Mouse (Mus musculus) MEL (cell line): ENCODE data around the gene Sds. TPM values are rescaled to one million over a fixed set of nuclear protein-coding genes. Genes with fewer than 3 reads are reported as not detected.

Experiments used
- DNase-seq: peaks from one replicate; pipeline ENCODE4 v3.0.0; 2011; ENCODE audit warnings: low read depth, low spot score
- H3K27ac ChIP-seq: 2 replicates; pipeline ENCODE4 v1.5.1; 2012; ENCODE audit warnings: low read depth, mild to moderate bottlenecking, control low read depth, low read length, moderate library complexity; ENCODE audit not compliant: control insufficient read depth
- H3K27me3 ChIP-seq, 2 experiments: fragments of 150-350 bp in 1 of 2; sonication (generic) in 1 of 2; 2 replicates each; pipeline ENCODE4 v1.6.1; 2012; ENCODE audit warnings: low read length in 2 of 2, mild to moderate bottlenecking in 2 of 2, improper control_type of control experiment in 1 of 2, moderate library complexity in 1 of 2; ENCODE audit not compliant: insufficient read depth in 2 of 2, control insufficient read depth in 1 of 2
- H3K36me3 ChIP-seq, 2 experiments: 2 replicates each; pipeline ENCODE4 v1.6.1; 2012 to 2014; ENCODE audit warnings: low read length in 2 of 2, improper control_type of control experiment in 1 of 2, inconsistent platforms in 1 of 2, mild to moderate bottlenecking in 1 of 2; ENCODE audit not compliant: insufficient read depth in 2 of 2, control insufficient read depth in 1 of 2
- H3K4me1 ChIP-seq, 2 experiments: fragments of 150-350 bp in 1 of 2; sonication (generic) in 1 of 2; 2 replicates each; pipeline ENCODE4 v1.6.1; 2012; ENCODE audit warnings: low read length in 2 of 2, improper control_type of control experiment in 1 of 2, mild to moderate bottlenecking in 1 of 2; ENCODE audit not compliant: insufficient read depth in 2 of 2, control insufficient read depth in 1 of 2
- H3K4me3 ChIP-seq, 2 experiments: fragments of 150-350 bp in 1 of 2; sonication (generic) in 1 of 2; 2 replicates each; pipeline ENCODE4 v1.5.1; 2012; ENCODE audit warnings: low read depth in 2 of 2, low read length in 2 of 2, mild to moderate bottlenecking in 2 of 2, moderate library complexity in 2 of 2, control low read depth in 1 of 2, improper control_type of control experiment in 1 of 2; ENCODE audit not compliant: control insufficient read depth in 1 of 2, insufficient read depth in 1 of 2
- H3K79me2 ChIP-seq: 2 replicates; pipeline ENCODE4 v1.6.1; 2012; ENCODE audit warnings: mild to moderate bottlenecking, low read length, moderate library complexity; ENCODE audit not compliant: control insufficient read depth, poor library complexity, insufficient read depth
- H3K9ac ChIP-seq: 2 replicates; pipeline ENCODE4 v1.6.1; 2012; ENCODE audit warnings: low read depth, mild to moderate bottlenecking, control low read depth, low read length, moderate library complexity; ENCODE audit not compliant: control insufficient read depth, poor library complexity, severe bottlenecking
- H3K9me3 ChIP-seq: fragments of 150-350 bp; sonication (generic); replicated peaks from 2 replicates; pipeline ENCODE4 v1.6.1; 2012; ENCODE audit warnings: mild to moderate bottlenecking, low read length, improper control_type of control experiment, moderate library complexity; ENCODE audit not compliant: insufficient read depth
- CHD1 ChIP-seq: IDR thresholded peaks from 2 replicates; pipeline ENCODE4 v1.6.1; 2012; ENCODE audit warnings: low read depth, mild to moderate bottlenecking, inconsistent platforms, low read length, improper control_type of control experiment
- CHD2 ChIP-seq: IDR thresholded peaks from 2 replicates; pipeline ENCODE4 v1.6.1; 2011; ENCODE audit warnings: low read length, improper control_type of control experiment
- CTCF ChIP-seq, 3 experiments: IDR thresholded peaks in 2 of 3; conservative IDR thresholded peaks in 1 of 3; 2 replicates each; pipeline ENCODE4 v1.5.1; 2011 to 2012; ENCODE audit warnings: low read length in 3 of 3, low read depth in 2 of 3, mild to moderate bottlenecking in 2 of 3, improper control_type of control experiment in 1 of 3, inconsistent platforms in 1 of 3, mixed read lengths in 1 of 3, moderate library complexity in 1 of 3; ENCODE audit not compliant: control insufficient read depth in 1 of 3, insufficient read depth in 1 of 3, poor library complexity in 1 of 3, severe bottlenecking in 1 of 3
- E2F4 ChIP-seq: IDR thresholded peaks from 2 replicates; pipeline ENCODE4 v1.6.1; 2011; ENCODE audit warnings: low read depth, low read length, improper control_type of control experiment, borderline replicate concordance
- ELF1 ChIP-seq: IDR thresholded peaks from 2 replicates; pipeline ENCODE4 v1.6.1; 2014; ENCODE audit warnings: low read depth, mild to moderate bottlenecking, inconsistent platforms, low read length, improper control_type of control experiment, moderate library complexity
- EP300 ChIP-seq, 2 experiments: IDR thresholded peaks; 2 replicates each; pipeline ENCODE4 v1.6.1; 2011; ENCODE audit warnings: improper control_type of control experiment in 2 of 2, low read length in 2 of 2, low read depth in 1 of 2, mild to moderate bottlenecking in 1 of 2
- ETS1 ChIP-seq: IDR thresholded peaks from 2 replicates; pipeline ENCODE4 v1.6.1; 2012; ENCODE audit warnings: low read depth, mild to moderate bottlenecking, inconsistent platforms, low read length, improper control_type of control experiment, moderate library complexity
- GABPA ChIP-seq: IDR thresholded peaks from 2 replicates; pipeline ENCODE4 v1.6.1; 2012; ENCODE audit warnings: low read depth, mild to moderate bottlenecking, inconsistent platforms, low read length, improper control_type of control experiment, moderate library complexity
- GATA1 ChIP-seq: IDR thresholded peaks from 2 replicates; pipeline ENCODE4 v1.6.1; 2011; ENCODE audit warnings: low read depth, low read length, improper control_type of control experiment
- HCFC1 ChIP-seq: IDR thresholded peaks from 2 replicates; pipeline ENCODE4 v1.6.1; 2012; ENCODE audit warnings: low read depth, mild to moderate bottlenecking, inconsistent platforms, low read length, improper control_type of control experiment, moderate library complexity
- JUND ChIP-seq: IDR thresholded peaks from 2 replicates; pipeline ENCODE4 v1.6.1; 2011; ENCODE audit warnings: low read depth, mild to moderate bottlenecking, improper control_type of control experiment, low read length
- KAT2A ChIP-seq: conservative IDR thresholded peaks from 2 replicates; pipeline ENCODE4 v1.6.1; 2012; ENCODE audit warnings: low read depth, low read length, improper control_type of control experiment, inconsistent platforms
- MAFK ChIP-seq: IDR thresholded peaks from 2 replicates; pipeline ENCODE4 v1.6.1; 2011; ENCODE audit warnings: low read depth, mild to moderate bottlenecking, low read length, improper control_type of control experiment, borderline replicate concordance
- MAX ChIP-seq: IDR thresholded peaks from 2 replicates; pipeline ENCODE4 v1.6.1; 2011; ENCODE audit warnings: low read length, improper control_type of control experiment
- MAZ ChIP-seq: IDR thresholded peaks from 2 replicates; pipeline ENCODE4 v1.6.1; 2012; ENCODE audit warnings: low read depth, mild to moderate bottlenecking, inconsistent platforms, low read length, improper control_type of control experiment
- MXI1 ChIP-seq: IDR thresholded peaks from 2 replicates; pipeline ENCODE4 v1.6.1; 2011; ENCODE audit warnings: mild to moderate bottlenecking, low read depth, low read length, improper control_type of control experiment
- MYB ChIP-seq: IDR thresholded peaks from 2 replicates; pipeline ENCODE4 v1.6.1; 2011; ENCODE audit warnings: mild to moderate bottlenecking, low read depth, low read length, improper control_type of control experiment
- MYC ChIP-seq: IDR thresholded peaks from 2 replicates; pipeline ENCODE4 v1.6.1; 2011; ENCODE audit warnings: low read depth, mild to moderate bottlenecking, low read length, improper control_type of control experiment, moderate library complexity
- NELFE ChIP-seq: IDR thresholded peaks from 2 replicates; pipeline ENCODE4 v1.6.1; 2011; ENCODE audit warnings: low read depth, low read length, improper control_type of control experiment
- NRF1 ChIP-seq: IDR thresholded peaks from 2 replicates; pipeline ENCODE4 v1.6.1; 2014; ENCODE audit warnings: low read depth, mild to moderate bottlenecking, inconsistent platforms, low read length, improper control_type of control experiment, moderate library complexity; ENCODE audit not compliant: poor library complexity, insufficient read depth, severe bottlenecking
- POLR2A ChIP-seq, 2 experiments: IDR thresholded peaks; 2 replicates each; pipeline ENCODE4 v1.6.1; 2011 to 2012; ENCODE audit warnings: low read length in 2 of 2, mild to moderate bottlenecking in 2 of 2, control low read depth in 1 of 2, improper control_type of control experiment in 1 of 2, low read depth in 1 of 2, moderate library complexity in 1 of 2; ENCODE audit not compliant: control insufficient read depth in 1 of 2, insufficient read depth in 1 of 2, poor library complexity in 1 of 2
- POLR2AphosphoS2 ChIP-seq: IDR thresholded peaks from 2 replicates; pipeline ENCODE4 v1.6.1; 2011; ENCODE audit warnings: low read length, improper control_type of control experiment
- POLR2AphosphoS5 ChIP-seq: IDR thresholded peaks from 2 replicates; pipeline ENCODE4 v1.6.1; 2012; ENCODE audit warnings: low read depth, borderline replicate concordance, mild to moderate bottlenecking, inconsistent platforms, low read length, moderate library complexity, mixed read lengths
- RAD21 ChIP-seq: IDR thresholded peaks from 2 replicates; pipeline ENCODE4 v1.6.1; 2011; ENCODE audit warnings: mild to moderate bottlenecking, low read depth, low read length, improper control_type of control experiment
- RCOR1 ChIP-seq: IDR thresholded peaks from 2 replicates; pipeline ENCODE4 v1.6.1; 2012; ENCODE audit warnings: low read depth, mild to moderate bottlenecking, inconsistent platforms, low read length, improper control_type of control experiment
- SIN3A ChIP-seq: IDR thresholded peaks from 2 replicates; pipeline ENCODE4 v1.6.1; 2012; ENCODE audit warnings: low read length, improper control_type of control experiment, inconsistent platforms
- SMC3 ChIP-seq: IDR thresholded peaks from 2 replicates; pipeline ENCODE4 v1.6.1; 2011; ENCODE audit warnings: low read depth, low read length, improper control_type of control experiment
- TAL1 ChIP-seq: IDR thresholded peaks from 2 replicates; pipeline ENCODE4 v1.6.1; 2012; ENCODE audit warnings: mild to moderate bottlenecking, inconsistent platforms, low read length, moderate library complexity, mixed read lengths
- TBP ChIP-seq: IDR thresholded peaks from 2 replicates; pipeline ENCODE4 v1.8.0; 2011; ENCODE audit warnings: low read depth, low read length, improper control_type of control experiment
- TCF12 ChIP-seq: IDR thresholded peaks from 2 replicates; pipeline ENCODE4 v1.6.1; 2014; ENCODE audit warnings: low read depth, mild to moderate bottlenecking, inconsistent platforms, low read length, improper control_type of control experiment, moderate library complexity
- UBTF ChIP-seq: IDR thresholded peaks from 2 replicates; pipeline ENCODE4 v1.6.1; 2012; ENCODE audit warnings: low read depth, mild to moderate bottlenecking, inconsistent platforms, low read length, improper control_type of control experiment, moderate library complexity, borderline replicate concordance; ENCODE audit not compliant: insufficient read depth
- USF1 ChIP-seq: IDR thresholded peaks from 2 replicates; pipeline ENCODE4 v1.6.1; 2014; ENCODE audit warnings: low read depth, mild to moderate bottlenecking, inconsistent platforms, low read length, improper control_type of control experiment, moderate library complexity
- USF2 ChIP-seq, 2 experiments: IDR thresholded peaks; 2 replicates each; pipeline ENCODE4 v1.6.1; 2011 to 2012; ENCODE audit warnings: improper control_type of control experiment in 2 of 2, low read length in 2 of 2, borderline replicate concordance in 1 of 2, inconsistent platforms in 1 of 2, low read depth in 1 of 2, mild to moderate bottlenecking in 1 of 2; ENCODE audit not compliant: insufficient read depth in 1 of 2
- ZKSCAN1 ChIP-seq: IDR thresholded peaks from 2 replicates; pipeline ENCODE4 v1.6.1; 2012; ENCODE audit warnings: low read depth, mild to moderate bottlenecking, inconsistent platforms, low read length, improper control_type of control experiment, moderate library complexity
- ZMIZ1 ChIP-seq: IDR thresholded peaks from 2 replicates; pipeline ENCODE4 v1.6.1; 2012; ENCODE audit warnings: low read depth, mild to moderate bottlenecking, inconsistent platforms, low read length, improper control_type of control experiment, moderate library complexity
- ZNF384 ChIP-seq: IDR thresholded peaks from 2 replicates; pipeline ENCODE4 v1.6.1; 2012; ENCODE audit warnings: low read depth, mild to moderate bottlenecking, inconsistent platforms, low read length, improper control_type of control experiment
- polyA plus RNA-seq, 2 experiments: library from polyadenylated mRNA; stranded (reverse) in 1 of 2; unstranded in 1 of 2; fragments of >175 nt in 1 of 2; fragments of >200 nt in 1 of 2; gene quantifications; 2 replicates each; pipeline versions ENCODE4 v1.2.1 to v1.2.4; 2012; ENCODE audit warnings: low replicate concordance in 2 of 2, low read depth in 1 of 2; ENCODE audit not compliant: insufficient read length in 2 of 2, insufficient read depth in 1 of 2, missing spikeins in 1 of 2
- total RNA-seq: library from RNA; depleted of rRNA; stranded (reverse); fragments of 300-350 nt; gene quantifications from 2 replicates; pipeline ENCODE4 v1.2.3, GENCODE M21; 2012

The Sds gene
- total and polyA plus RNA-seq, 3 experiments = 0.17 TPM; not detected in 2

- peak within 1 kb of the TSS; percentile 88 for H3K9ac ChIP-seq
- H3K27me3 ChIP-seq = no peaks in the 10 kb centered on the region
- H3K4me3 ChIP-seq = peak within 1 kb of the TSS; percentile 83 to 98
- H3K79me2 ChIP-seq = peaks cover 13% of the 10 kb centered on the region
- peak; percentile 86 for DNase-seq
- peaks cover 0 to 4% of the 10 kb centered on the region in 2 experiments; a peak in 2 of 4 replicates for H3K36me3 ChIP-seq
- peaks cover 0 to 10% of the 10 kb centered on the region in 2 experiments for H3K4me1 ChIP-seq
- H3K9me3 ChIP-seq = no peaks in the 10 kb centered on the region
- no peak within 1 kb of the TSS for H3K27ac ChIP-seq
- no peak for TF ChIP-seq KAT2A
- TF ChIP-seq MXI1 = peak; percentile 92
- peak; percentile 84 for TF ChIP-seq MAZ
- TF ChIP-seq USF1 = peak; percentile 98
- no peak for TF ChIP-seq UBTF
- no peak for TF ChIP-seq GABPA
- TF ChIP-seq ETS1 = peak; percentile 11; the same call in 1 of the 2 replicates
- no peak for TF ChIP-seq CTCF (IDR thresholded peaks at IDR 0.05 in 2 of 3, conservative IDR thresholded peaks at IDR 0.05 in 1 of 3; ENCODE audit: control insufficient read depth in 1 of 3, insufficient read depth in 1 of 3, low read depth in 2 of 3, low read length in 3 of 3, poor library complexity in 1 of 3, severe bottlenecking in 1 of 3)
- peak; percentile 90 for TF ChIP-seq MAX
- TF ChIP-seq SMC3 = no peak
- 0 out of 2 replicates have a peak, but pooled peaks have one; percentile 35 for TF ChIP-seq POLR2AphosphoS2
- TF ChIP-seq EP300 (IDR thresholded peaks at IDR 0.05; ENCODE audit: low read depth in 1 of 2, low read length in 2 of 2) = no peak
- TF ChIP-seq CHD2 = no peak
- TF ChIP-seq ELF1 = peak; percentile 99
- no peak for TF ChIP-seq TAL1
- TF ChIP-seq TBP = 0 out of 2 replicates have a peak, but pooled peaks have one; percentile 34
- TF ChIP-seq ZNF384 = peak; percentile 99
- no peak for TF ChIP-seq CHD1
- no peak for TF ChIP-seq MYB
- no peak for TF ChIP-seq MAFK
- TF ChIP-seq ZMIZ1 = 0 out of 2 replicates have a peak, but pooled peaks have one; percentile 56
- TF ChIP-seq E2F4 = no peak
- TF ChIP-seq GATA1 = no peak
- TF ChIP-seq POLR2A (IDR thresholded peaks at IDR 0.05; ENCODE audit: control insufficient read depth in 1 of 2, insufficient read depth in 1 of 2, low read depth in 1 of 2, low read length in 2 of 2, poor library complexity in 1 of 2) = peak; percentile 75 to 88; a peak in 3 of 4 replicates
- TF ChIP-seq NRF1 = no peak
- TF ChIP-seq RCOR1 = no peak
- no peak for TF ChIP-seq POLR2AphosphoS5
- peak; percentile 77 for TF ChIP-seq NELFE
- TF ChIP-seq SIN3A = peak; percentile 92
- no peak for TF ChIP-seq RAD21
- TF ChIP-seq MYC = no peak
- TF ChIP-seq TCF12 = peak; percentile 43; the same call in 1 of the 2 replicates
- TF ChIP-seq HCFC1 = peak; percentile 78
- no peak for TF ChIP-seq JUND
- TF ChIP-seq USF2 (IDR thresholded peaks at IDR 0.05; ENCODE audit: borderline replicate concordance in 1 of 2, insufficient read depth in 1 of 2, low read depth in 1 of 2, low read length in 2 of 2) = peak in 1 of 2 experiments; percentile 82; a peak in 2 of 4 replicates
- TF ChIP-seq ZKSCAN1 = no peak
Observed at GRCm38 (mm10) chr5:120503144-120503795, 26.9 kb downstream of the Sds start, which contains the start of gene Plbd2. Gene Plbd2, minus strand, starts transcription at chr5:120503625.
